Mouse (Mus musculus): ENCODE results near the gene Fhl2. TPM values are rescaled to one million over a fixed set of nuclear protein-coding genes. Genes with fewer than 3 reads are reported as not detected.
"Not testable (repeated sequence)": the region's sequence is repeated elsewhere in the genome, so short reads cannot be mapped to it uniquely, and the experiment has no call there.

Gene Fhl2
- polyA plus RNA-seq, 1 experiment = 56.9 TPM

DNA sequence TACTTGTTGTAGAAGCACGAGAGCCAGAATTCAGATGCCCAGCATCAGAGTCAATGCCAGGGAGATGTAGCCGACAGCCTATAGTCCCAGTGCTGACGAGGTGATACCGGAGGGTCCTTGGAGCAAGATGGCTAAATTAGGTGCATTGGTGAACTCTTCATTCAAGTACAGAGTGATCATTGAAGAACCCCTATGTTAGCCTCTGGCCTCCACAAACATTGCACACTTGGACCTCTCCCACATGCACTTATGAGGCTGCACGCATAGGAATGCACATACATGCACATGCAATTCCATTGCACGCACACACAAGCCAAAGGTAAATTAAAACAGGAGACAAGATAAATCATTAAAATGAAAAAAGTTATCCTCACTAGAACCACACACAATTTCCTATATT lies 3.4 kb downstream of the Fhl2 start:
- 95% methylated on average over 6 of the region's 6 CpGs for WGBS
- no peak for TF ChIP-seq CTCF (IDR thresholded peaks at IDR 0.05; ENCODE audit: extremely low read depth, insufficient read length, insufficient replicate concordance, low read depth, low read length)
- no peak for TF ChIP-seq POLR2A (IDR thresholded peaks at IDR 0.05; ENCODE audit: low read depth, low read length)
- Histone ChIP-seq H3K27ac (ENCODE audit: insufficient read depth, low read depth, low read length) (no peak overlapping the region), H3K4me1 (ENCODE audit: control insufficient read depth, insufficient read depth, insufficient read length, low read length) (peaks cover 7% of the 10 kb centered on the region; the same call in 1 of the 2 replicates), H3K4me3 (ENCODE audit: low read depth, low read length) (no peak overlapping the region), H3K36me3 (ENCODE audit: control insufficient read depth, insufficient read depth, low read length) (no peaks in the 10 kb centered on the region), H3K27me3 (ENCODE audit: control insufficient read depth, insufficient read depth, low read length) (no peaks in the 10 kb centered on the region)

DNA sequence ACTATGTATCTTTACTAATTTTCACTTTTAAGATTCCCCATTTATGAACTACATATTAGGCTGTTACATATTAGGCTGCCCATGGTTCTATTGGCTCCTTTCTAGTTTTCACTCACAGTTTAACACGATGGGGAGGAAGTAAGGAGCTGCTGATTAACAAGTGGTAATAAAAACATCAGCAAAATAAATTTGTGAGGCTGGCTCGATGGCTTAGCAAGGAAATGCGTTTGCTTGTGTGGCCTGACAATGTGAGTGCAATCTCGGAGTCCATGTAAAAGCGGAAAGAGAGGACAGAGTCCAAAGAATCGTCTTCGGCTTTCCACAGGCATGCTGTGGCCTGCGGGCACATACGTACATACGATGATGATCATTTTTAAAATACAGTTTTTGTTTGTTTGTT lies 4.3 kb downstream of the Fhl2 start:
- Histone ChIP-seq H3K27me3 (ENCODE audit: control insufficient read depth, insufficient read depth, low read length) (no peaks in the 10 kb centered on the region), H3K4me1 (ENCODE audit: control insufficient read depth, insufficient read depth, insufficient read length, low read length) (peaks cover 7% of the 10 kb centered on the region; the same call in 1 of the 2 replicates), H3K36me3 (ENCODE audit: control insufficient read depth, insufficient read depth, low read length) (no peaks in the 10 kb centered on the region), H3K27ac (ENCODE audit: insufficient read depth, low read depth, low read length) (no peak overlapping the region), H3K4me3 (ENCODE audit: low read depth, low read length) (no peak overlapping the region)
- WGBS = 31% methylated on average over 10 of the region's 10 CpGs
- TF ChIP-seq CTCF (IDR thresholded peaks at IDR 0.05; ENCODE audit: extremely low read depth, insufficient read length, insufficient replicate concordance, low read depth, low read length) = no peak
- no peak for TF ChIP-seq POLR2A (IDR thresholded peaks at IDR 0.05; ENCODE audit: low read depth, low read length)

DNA sequence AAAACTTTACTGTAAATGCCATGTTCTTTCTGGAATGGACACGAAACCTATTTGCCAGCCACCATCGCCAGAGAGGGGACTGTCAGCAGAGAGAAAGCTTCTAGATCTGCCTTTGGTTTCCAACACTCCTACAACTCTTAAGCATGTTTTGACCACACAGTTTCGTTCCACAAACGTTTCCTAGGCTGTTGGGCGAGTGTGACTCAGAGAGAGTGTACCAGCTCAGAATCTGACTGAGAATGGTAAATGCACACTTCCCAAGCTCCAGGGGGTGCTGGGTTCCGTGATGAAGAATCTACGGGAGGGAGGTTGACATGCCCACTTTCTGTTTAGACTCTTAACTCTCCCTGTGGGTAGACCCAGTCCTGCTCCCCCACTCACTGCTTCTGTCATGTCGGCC lies 5.7 kb downstream of the Fhl2 start:
- Histone ChIP-seq H3K36me3 (ENCODE audit: control insufficient read depth, insufficient read depth, low read length) (no peaks in the 10 kb centered on the region), H3K27me3 (ENCODE audit: control insufficient read depth, insufficient read depth, low read length) (no peaks in the 10 kb centered on the region), H3K4me1 (ENCODE audit: control insufficient read depth, insufficient read depth, insufficient read length, low read length) (no peaks in the 10 kb centered on the region), H3K4me3 (ENCODE audit: low read depth, low read length) (no peak overlapping the region), H3K27ac (ENCODE audit: insufficient read depth, low read depth, low read length) (no peak overlapping the region)
- WGBS = 85% methylated on average over 8 of the region's 8 CpGs
- TF ChIP-seq CTCF (IDR thresholded peaks at IDR 0.05; ENCODE audit: extremely low read depth, insufficient read length, insufficient replicate concordance, low read depth, low read length) (no peak), POLR2A (IDR thresholded peaks at IDR 0.05; ENCODE audit: low read depth, low read length) (no peak)

DNA sequence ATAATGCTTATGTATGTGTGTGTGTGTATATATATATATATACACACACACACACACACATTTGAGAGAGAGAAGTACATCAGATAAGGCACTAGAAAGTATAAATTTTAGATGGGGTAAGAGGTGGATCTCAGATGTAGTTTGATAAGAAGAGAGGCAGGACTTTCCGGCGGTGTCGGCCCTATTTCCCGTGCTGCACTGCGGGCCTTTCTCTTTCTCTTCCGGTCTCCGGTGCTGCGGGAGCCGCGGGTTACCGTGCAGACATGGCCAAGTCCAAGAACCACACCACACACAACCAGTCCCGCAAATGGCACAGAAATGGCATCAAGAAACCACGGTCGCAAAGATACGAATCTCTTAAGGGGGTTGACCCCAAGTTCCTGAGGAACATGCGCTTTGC lies 7.9 kb downstream of the Fhl2 start:
- H3K27ac ChIP-seq (ENCODE audit: insufficient read depth, low read depth, low read length); H3K4me1 ChIP-seq (ENCODE audit: control insufficient read depth, insufficient read depth, insufficient read length, low read length); H3K36me3 ChIP-seq (ENCODE audit: control insufficient read depth, insufficient read depth, low read length); H3K4me3 ChIP-seq (ENCODE audit: low read depth, low read length); H3K27me3 ChIP-seq (ENCODE audit: control insufficient read depth, insufficient read depth, low read length): not testable (repeated sequence)
- 96% methylated on average over 14 of the region's 16 CpGs for WGBS

DNA sequence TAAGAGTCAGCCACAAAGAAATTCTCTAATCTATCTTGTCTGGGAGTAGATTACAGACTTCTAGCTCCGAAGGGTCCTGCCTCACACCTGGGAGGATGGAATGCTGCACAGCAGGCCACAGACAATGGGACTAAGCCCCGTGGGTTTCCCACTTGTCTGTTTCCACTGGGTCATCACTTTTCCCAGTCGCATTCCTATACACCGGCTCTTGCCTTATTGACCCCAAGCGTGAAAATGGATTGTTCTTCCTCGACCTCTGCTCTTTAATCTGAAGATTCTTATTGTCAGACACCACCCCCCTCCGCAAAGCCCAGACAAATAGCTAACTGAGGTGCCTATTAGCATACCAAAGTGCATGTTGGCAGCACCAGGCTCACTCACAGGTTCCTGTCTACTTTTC lies 10.4 kb downstream of the Fhl2 start:
- Histone ChIP-seq H3K36me3 (ENCODE audit: control insufficient read depth, insufficient read depth, low read length) (no peaks in the 10 kb centered on the region), H3K27ac (ENCODE audit: insufficient read depth, low read depth, low read length) (no peak overlapping the region), H3K27me3 (ENCODE audit: control insufficient read depth, insufficient read depth, low read length) (no peaks in the 10 kb centered on the region), H3K4me1 (ENCODE audit: control insufficient read depth, insufficient read depth, insufficient read length, low read length) (peaks cover 11% of the 10 kb centered on the region; the same call in 1 of the 2 replicates), H3K4me3 (ENCODE audit: low read depth, low read length) (no peak overlapping the region)
- WGBS = 83% methylated on average over 7 of the region's 7 CpGs
- TF ChIP-seq POLR2A (IDR thresholded peaks at IDR 0.05; ENCODE audit: low read depth, low read length) (no peak), CTCF (IDR thresholded peaks at IDR 0.05; ENCODE audit: extremely low read depth, insufficient read length, insufficient replicate concordance, low read depth, low read length) (no peak)

DNA sequence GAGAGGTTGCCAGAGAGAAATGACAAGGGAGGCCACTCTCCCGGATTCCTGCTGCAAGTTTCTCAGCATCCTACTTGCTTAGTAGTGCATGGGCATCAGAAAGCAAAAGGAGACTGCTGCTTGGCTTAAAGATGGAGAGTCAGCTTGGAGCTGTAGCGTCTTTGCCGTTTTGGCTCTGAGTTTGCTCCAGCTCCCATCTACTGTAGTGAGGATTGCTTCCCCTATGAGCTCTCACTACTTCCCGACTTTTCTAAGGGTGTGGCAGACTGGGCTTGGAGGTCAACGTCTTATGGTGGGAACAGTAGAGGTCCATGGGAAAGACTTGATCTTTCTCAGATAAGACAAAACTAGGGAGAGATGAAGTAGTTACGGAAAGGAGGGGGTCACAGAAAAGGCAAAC lies 15.9 kb downstream of the Fhl2 start:
- TF ChIP-seq CTCF (IDR thresholded peaks at IDR 0.05; ENCODE audit: extremely low read depth, insufficient read length, insufficient replicate concordance, low read depth, low read length) (no peak), POLR2A (IDR thresholded peaks at IDR 0.05; ENCODE audit: low read depth, low read length) (no peak)
- no peak overlapping the region for H3K4me3 ChIP-seq (ENCODE audit: low read depth, low read length)
- H3K36me3 ChIP-seq (ENCODE audit: control insufficient read depth, insufficient read depth, low read length) = no peaks in the 10 kb centered on the region
- H3K27me3 ChIP-seq (ENCODE audit: control insufficient read depth, insufficient read depth, low read length) = no peaks in the 10 kb centered on the region
- H3K27ac ChIP-seq (ENCODE audit: insufficient read depth, low read depth, low read length) = no peak overlapping the region
- peaks cover 13% of the 10 kb centered on the region; the same call in 1 of the 2 replicates for H3K4me1 ChIP-seq (ENCODE audit: control insufficient read depth, insufficient read depth, insufficient read length, low read length)
- WGBS = 29% methylated on average over 6 of the region's 6 CpGs

DNA sequence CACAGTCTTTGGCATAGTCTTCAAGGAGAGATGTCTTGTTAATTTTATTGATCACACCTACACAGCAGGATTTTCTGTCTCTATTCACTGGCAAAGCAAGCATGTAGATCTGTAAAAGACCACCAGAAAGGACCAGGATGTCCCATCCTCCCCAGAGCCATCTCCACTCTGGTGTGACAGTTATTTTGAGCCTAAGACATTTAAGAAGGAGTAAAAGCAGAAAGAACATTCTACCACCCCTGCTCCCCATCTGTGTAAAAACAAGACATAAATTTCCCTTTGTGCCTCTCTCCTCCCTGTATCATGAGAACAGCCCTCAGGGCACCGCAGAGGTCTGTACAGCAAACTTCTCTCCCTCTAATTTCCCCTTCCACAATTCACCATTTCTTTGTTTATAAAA lies 18.0 kb downstream of the Fhl2 start:
- TF ChIP-seq CTCF (IDR thresholded peaks at IDR 0.05; ENCODE audit: extremely low read depth, insufficient read length, insufficient replicate concordance, low read depth, low read length) (no peak), POLR2A (IDR thresholded peaks at IDR 0.05; ENCODE audit: low read depth, low read length) (no peak)
- Histone ChIP-seq H3K27me3 (ENCODE audit: control insufficient read depth, insufficient read depth, low read length) (no peaks in the 10 kb centered on the region), H3K36me3 (ENCODE audit: control insufficient read depth, insufficient read depth, low read length) (no peaks in the 10 kb centered on the region), H3K4me3 (ENCODE audit: low read depth, low read length) (no peak overlapping the region), H3K4me1 (ENCODE audit: control insufficient read depth, insufficient read depth, insufficient read length, low read length) (peaks cover 15% of the 10 kb centered on the region; the same call in 1 of the 2 replicates), H3K27ac (ENCODE audit: insufficient read depth, low read depth, low read length) (no peak overlapping the region)
- 78% methylated on average over 1 of the region's 1 CpGs for WGBS

DNA sequence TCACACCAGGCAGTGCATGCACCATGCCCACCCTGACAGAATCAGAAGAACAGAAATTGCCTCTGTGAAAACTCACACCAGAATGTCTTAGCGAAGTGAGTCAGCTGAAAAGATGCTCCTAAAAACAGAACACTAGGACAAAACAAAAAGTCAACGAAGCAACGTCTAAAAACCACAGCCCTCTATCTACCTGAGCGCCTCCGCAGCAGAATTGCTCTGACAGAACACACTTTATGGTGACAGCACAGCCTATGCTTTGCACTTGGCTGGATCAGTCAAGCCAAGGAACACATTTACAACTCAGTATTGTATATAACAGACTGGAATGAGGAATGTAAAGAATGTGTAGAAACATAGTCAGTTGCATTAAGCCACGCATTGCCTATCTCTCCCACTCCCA lies 18.4 kb downstream of the Fhl2 start:
- H3K27ac ChIP-seq (ENCODE audit: insufficient read depth, low read depth, low read length) = no peak overlapping the region
- no peaks in the 10 kb centered on the region for H3K27me3 ChIP-seq (ENCODE audit: control insufficient read depth, insufficient read depth, low read length)
- H3K4me1 ChIP-seq (ENCODE audit: control insufficient read depth, insufficient read depth, insufficient read length, low read length) = peaks cover 18% of the 10 kb centered on the region; the same call in 1 of the 2 replicates
- WGBS = 84% methylated on average over 6 of the region's 6 CpGs
- H3K36me3 ChIP-seq (ENCODE audit: control insufficient read depth, insufficient read depth, low read length) = no peaks in the 10 kb centered on the region
- no peak overlapping the region for H3K4me3 ChIP-seq (ENCODE audit: low read depth, low read length)
- TF ChIP-seq POLR2A (IDR thresholded peaks at IDR 0.05; ENCODE audit: low read depth, low read length) = no peak
- TF ChIP-seq CTCF (IDR thresholded peaks at IDR 0.05; ENCODE audit: extremely low read depth, insufficient read length, insufficient replicate concordance, low read depth, low read length) = no peak

Data from small intestine, adult 2 months (tissue).